Comparison of ENCODE assay signal across 17 mouse cellular contexts in the genomic region with DNA sequence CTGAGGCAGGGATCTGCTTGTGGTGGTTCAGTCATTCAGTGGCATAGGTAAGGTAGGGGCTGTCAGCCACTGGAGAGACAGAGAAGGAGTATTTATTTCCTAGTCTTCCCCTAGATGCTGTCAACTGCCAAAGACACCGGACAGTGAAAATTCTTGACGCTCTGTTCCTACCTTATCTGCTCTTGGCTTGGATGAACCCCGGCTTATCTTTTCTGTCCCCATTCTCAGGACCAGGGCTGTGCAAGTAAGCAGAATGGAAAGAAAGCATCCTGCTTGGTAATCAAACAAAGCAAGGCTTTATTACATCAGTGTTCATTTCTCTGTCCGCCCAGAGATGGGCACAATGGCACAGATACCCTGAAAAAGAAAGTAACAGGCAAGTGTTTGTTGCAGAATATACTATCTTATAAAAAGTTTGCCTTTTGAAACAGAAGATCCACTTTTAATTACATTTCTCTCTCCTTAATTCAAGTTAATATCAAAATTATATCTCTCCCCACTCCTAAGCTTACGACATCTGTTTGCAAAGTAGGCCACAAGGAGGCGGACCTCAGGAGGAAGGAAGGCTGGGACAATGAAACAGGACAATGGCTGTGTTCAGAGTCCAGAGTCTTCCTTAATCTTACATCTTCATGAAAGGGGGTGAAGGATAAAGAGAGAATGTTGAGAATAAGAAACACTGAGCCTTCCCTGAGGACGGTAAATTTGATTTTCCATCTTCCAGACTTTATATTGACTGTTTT.
DNase-seq lines count a peak whose midpoint lies in the region; TF ChIP-seq lines count a peak whose summit lies in the region.
"Had no signal": no experiment of that assay in that cellular context is flagged by ENCODE, and none has a peak within 500 bp of the region (broad histone marks: within the 10 kb centered on the region; RNA-seq: fewer than 3 reads in every experiment).

No protein-coding gene starts in this region.

- no peak for TF ChIP-seq POLR2A in cerebellum, adult 2 months (IDR thresholded peaks at IDR 0.05; ENCODE audit: borderline replicate concordance, insufficient read depth, low read length)

- intact Hi-C loops in heart, postnatal 36 days (cut with DNase I): loop anchor here (5.0 kb wide), 1 partner anchor 409 kb away; no protein-coding TSS in a partner anchor

- H3K4me3 ChIP-seq in layer of hippocampus, adult 2 months: no peak overlapping the region; the same call in 1 of the 2 replicates
- H3K4me3 ChIP-seq in cerebellum, adult 2 months (replicated peaks; ENCODE audit: insufficient read depth, low read depth, low read length): no peak overlapping the region
- H3K4me3 ChIP-seq: embryonic facial prominence, embryonic 12.5 days; heart, embryonic 15.5 days had no signal

- H3K27ac ChIP-seq in layer of hippocampus, adult 2 months: peak overlapping the region; percentile 57
- H3K27ac ChIP-seq in cerebellum, adult 2 months (ENCODE audit: insufficient read depth, low read length): no peak overlapping the region
- H3K27ac ChIP-seq: embryonic facial prominence, embryonic 12.5 days; heart, embryonic 15.5 days; liver, embryonic 14.5 days had no signal

- no peaks in the 10 kb centered on the region; the same call in 1 of the 2 replicates for H3K27me3 ChIP-seq in cerebellum, adult 2 months (ENCODE audit: control insufficient read depth, insufficient read depth, low read length)
- H3K27me3 ChIP-seq: embryonic facial prominence, embryonic 12.5 days; heart, embryonic 15.5 days had no signal

- TF ChIP-seq CTCF in layer of hippocampus, adult 2 months (conservative IDR thresholded peaks at IDR 0.05): peak; percentile 51
- TF ChIP-seq CTCF in cerebellum, adult 2 months (IDR thresholded peaks at IDR 0.05; ENCODE audit: borderline replicate concordance, insufficient read depth, low read depth, low read length): no peak

- H3K4me1 ChIP-seq in cerebellum, adult 2 months (ENCODE audit: control insufficient read depth, insufficient read depth, low read length): no peaks in the 10 kb centered on the region

- 90% methylated on average over 7 of the region's 7 CpGs for whole genome bisulfite sequencing in cerebellum, adult 2 months

- DNase-seq in heart, adult 11 months: peak; percentile 89
- no peak for DNase-seq in heart, postnatal 36 days
- no peak for DNase-seq in layer of hippocampus, adult 2 months (ENCODE audit: low spot score in 2 of 2)
- no peak for DNase-seq in layer of hippocampus, postnatal 36 days
- peak; percentile 31 for DNase-seq in retina, postnatal 1 day
- no peak for DNase-seq in retina, embryonic 14.5 days (ENCODE audit: low spot score)
- no peak for DNase-seq in cerebellum, adult 2 months
- DNase-seq: B cell, adult 2 months; cerebellum, adult 9-10 months; kidney, adult 9 months; kidney, postnatal 36 days; lung, postnatal 10 days; right cerebral cortex, adult 18-20 months; thymus, postnatal 36 days had no signal

Comparison
In these comparisons a context has a peak if more than half of its experiments do, and no peak if none do; other contexts are left out.
1. DNase-seq: peak in heart, adult 11 months (single experiment) and retina, postnatal 1 day (single experiment); none in heart, postnatal 36 days (0 of 2), layer of hippocampus, adult 2 months (0 of 2), layer of hippocampus, postnatal 36 days (0 of 2), retina, embryonic 14.5 days (single experiment) and cerebellum, adult 2 months (0 of 2).